Mouse (Mus musculus) erythroid progenitor cell, adult 5-6 weeks (primary cell): ENCODE data around the gene Arid3c. TPM values are rescaled to one million over a fixed set of nuclear protein-coding genes. Genes with fewer than 3 reads are reported as not detected.
"Not testable (repeated sequence)": the region's sequence is repeated elsewhere in the genome, so short reads cannot be mapped to it uniquely, and the experiment has no call there.

Source experiments
- ATAC-seq: replicated peaks from 2 replicates; pipeline ENCODE4 v1.8.0; 2016; ENCODE audit warnings: moderate number of reproducible peaks, mild to moderate bottlenecking, moderate TSS enrichment, inconsistent platforms; ENCODE audit not compliant: poor library complexity, low FRiP score, severe bottlenecking
- total RNA-seq, 2 experiments: library from RNA; stranded (forward) in 1 of 2; stranded (reverse) in 1 of 2; fragments of 150-400 nt in 1 of 2; fragments of 186-747, 209-891 nt in 1 of 2; gene quantifications; 2 replicates each; pipeline versions ENCODE4 v1.2.3 to v1.2.4; 2015 to 2017; ENCODE audit warnings: low replicate concordance in 2 of 2

Gene Arid3c
- total RNA-seq, 2 experiments from 2014 or later: not detected

GRCm38 (mm10) chr4:41708192-41708745 lies 22.7 kb downstream of the Arid3c start:
- no peak for ATAC-seq

GRCm38 (mm10) chr4:41707011-41707535 lies 23.9 kb downstream of the Arid3c start:
- peak; percentile 76; the same call in 1 of the 2 replicates for ATAC-seq

GRCm38 (mm10) chr4:41705922-41706754 lies 24.8 kb downstream of the Arid3c start:
- no peak for ATAC-seq

- ATAC-seq: no peak
Measured at GRCm38 (mm10) chr4:41704651-41705050, 26.3 kb downstream of the Arid3c start.

- not testable (repeated sequence) for ATAC-seq
Measured at GRCm38 (mm10) chr4:41702226-41702625, 28.7 kb downstream of the Arid3c start.

- ATAC-seq: not testable (repeated sequence)
Measured at GRCm38 (mm10) chr4:41700224-41700623, 30.7 kb downstream of the Arid3c start.

GRCm38 (mm10) chr4:41699783-41700182 lies 31.2 kb downstream of the Arid3c start, which contains the start of gene Il11ra1:
Il11ra1 (plus strand) TSS chr4:41699989.
- not testable (repeated sequence) for ATAC-seq

- not testable (repeated sequence) for ATAC-seq
Measured at GRCm38 (mm10) chr4:41698421-41699016, 32.4 kb downstream of the Arid3c start.

GRCm38 (mm10) chr4:41696930-41697841 lies 33.8 kb downstream of the Arid3c start, which contains the start of gene Cntfr:
Cntfr (minus strand) TSS chr4:41697089.
- not testable (repeated sequence) for ATAC-seq

- ATAC-seq: not testable (repeated sequence)
Measured at GRCm38 (mm10) chr4:41696452-41696851, 34.5 kb downstream of the Arid3c start.

GRCm38 (mm10) chr4:41695800-41696199 lies 35.1 kb downstream of the Arid3c start:
- ATAC-seq: not testable (repeated sequence)

GRCm38 (mm10) chr4:41693511-41693910 lies 37.4 kb downstream of the Arid3c start:
- not testable (repeated sequence) for ATAC-seq

GRCm38 (mm10) chr4:41690014-41690413 lies 40.9 kb downstream of the Arid3c start:
- ATAC-seq: not testable (repeated sequence)

- not testable (repeated sequence) for ATAC-seq
Measured at GRCm38 (mm10) chr4:41688562-41688961, 42.4 kb downstream of the Arid3c start.

GRCm38 (mm10) chr4:41685882-41686492 lies 45.0 kb downstream of the Arid3c start:
- ATAC-seq: not testable (repeated sequence)

- ATAC-seq: not testable (repeated sequence)
Measured at GRCm38 (mm10) chr4:41684931-41685453, 46.0 kb downstream of the Arid3c start.

GRCm38 (mm10) chr4:41684131-41684930 lies 46.6 kb downstream of the Arid3c start:
- not testable (repeated sequence) for ATAC-seq

GRCm38 (mm10) chr4:41683303-41683702 lies 47.6 kb downstream of the Arid3c start:
- ATAC-seq: not testable (repeated sequence)
